Mouse (Mus musculus): ENCODE measurements around the gene Ankrd54. TPM values are rescaled to one million over a fixed set of nuclear protein-coding genes. Genes with fewer than 3 reads are reported as not detected.
A peak's percentile ranks its signal among the peaks of the same experiment; 100 is the strongest.

Gene Ankrd54
- polyA plus RNA-seq, 1 experiment: 45.6 TPM

DNA sequence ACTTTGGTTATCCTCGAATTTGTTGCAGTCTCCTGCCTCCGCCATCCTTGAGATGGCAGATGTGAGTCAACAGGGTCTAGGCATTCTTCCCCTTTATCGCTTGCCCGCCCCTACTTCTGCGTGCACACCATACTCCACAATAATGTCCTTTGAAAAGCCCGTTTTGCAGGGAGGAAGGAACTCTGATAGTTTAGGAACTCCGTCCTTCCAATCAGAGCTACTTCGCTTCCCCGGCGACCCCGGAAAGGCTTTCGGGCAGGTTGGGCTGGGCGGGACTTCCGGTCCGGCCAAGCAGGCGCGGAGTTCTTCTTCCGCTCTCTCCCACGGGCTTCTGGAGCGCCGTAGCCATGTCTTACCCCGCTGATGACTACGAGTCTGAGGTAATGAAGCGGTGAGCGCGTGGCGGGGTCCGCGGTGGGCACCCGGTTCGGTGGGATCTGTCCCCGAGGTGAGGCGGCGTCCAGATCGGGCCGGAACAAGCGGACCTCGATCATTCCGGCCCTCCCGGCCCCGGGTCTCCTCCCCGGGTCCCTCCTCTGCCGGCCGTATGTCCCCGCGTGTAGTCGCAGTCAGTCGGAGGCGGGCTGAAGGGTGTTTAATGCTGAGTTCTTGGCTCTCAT, 12.3 kb upstream of the Ankrd54 start, which contains the start of gene Eif3l:
TSS of gene Eif3l (plus strand) at position 267 of the 620 bp plus-strand sequence.
- H3K36me3 ChIP-seq (ENCODE audit: control insufficient read depth, insufficient read depth): peaks cover 41% of the 10 kb centered on the region
- H3K27me3 ChIP-seq (ENCODE audit: control insufficient read depth, insufficient read depth, insufficient read length): no peaks in the 10 kb centered on the region
- H3K79me3 ChIP-seq (ENCODE audit: low read depth): peaks cover 29% of the 10 kb centered on the region
- peak; percentile 63 for TF ChIP-seq MAX (IDR thresholded peaks at IDR 0.05)
- TF ChIP-seq CEBPB (IDR thresholded peaks at IDR 0.05; ENCODE audit: low read depth): no peak
- peak within 1 kb of the TSS; percentile 93 for H3ac ChIP-seq (ENCODE audit: control insufficient read depth, insufficient read length, low read depth)
- H3K79me2 ChIP-seq (ENCODE audit: control insufficient read depth, insufficient read depth): peaks cover 49% of the 10 kb centered on the region
- H3K4me3 ChIP-seq (ENCODE audit: insufficient read depth, poor library complexity, severe bottlenecking): peak within 1 kb of the TSS; percentile 100

DNA sequence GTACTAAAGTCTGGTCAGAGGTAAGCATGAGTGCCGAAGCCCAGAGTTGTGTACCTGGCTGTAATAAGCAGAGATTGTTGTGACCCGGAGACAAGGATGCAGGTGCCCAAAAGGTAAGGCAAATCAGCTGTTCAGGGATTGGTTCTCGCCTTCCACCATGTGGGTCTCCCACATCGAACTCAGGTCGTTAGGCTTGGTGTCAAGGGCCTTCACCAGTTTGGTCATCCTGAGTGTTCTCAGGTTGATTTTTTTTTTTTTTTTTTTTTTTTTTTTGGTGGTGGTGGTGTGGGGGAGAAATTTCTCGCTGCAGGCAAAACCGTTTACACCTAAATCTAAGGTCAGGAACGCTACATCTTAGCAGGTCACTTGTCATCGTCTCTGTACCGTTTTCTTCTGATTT, 11.8 kb upstream of the Ankrd54 start:
- TF ChIP-seq MYOD1 (IDR thresholded peaks at IDR 0.05; ENCODE audit: control insufficient read depth, insufficient read length, low read depth): no peak
- TF ChIP-seq FOSL1 (IDR thresholded peaks at IDR 0.05; ENCODE audit: insufficient read depth, low read length, poor library complexity, severe bottlenecking): no peak
- TF ChIP-seq CEBPB (IDR thresholded peaks at IDR 0.05; ENCODE audit: low read depth): no peak
- no peak for TF ChIP-seq MAX (IDR thresholded peaks at IDR 0.05)
- TF ChIP-seq MYOG (IDR thresholded peaks at IDR 0.05; ENCODE audit: control insufficient read depth, extremely low read depth, insufficient read length): no peak
- TF ChIP-seq USF1 (IDR thresholded peaks at IDR 0.05; ENCODE audit: low read depth): no peak
- no peak for TF ChIP-seq CTCF (IDR thresholded peaks at IDR 0.05; ENCODE audit: control insufficient read depth, insufficient read depth, insufficient read length)
- Histone ChIP-seq H3K27me3 (ENCODE audit: control insufficient read depth, insufficient read depth, insufficient read length) (no peaks in the 10 kb centered on the region), H3K79me3 (ENCODE audit: low read depth) (peaks cover 29% of the 10 kb centered on the region), H3ac (ENCODE audit: control insufficient read depth, insufficient read length, low read depth) (peak overlapping the region; percentile 73), H3K79me2 (ENCODE audit: control insufficient read depth, insufficient read depth) (peaks cover 44% of the 10 kb centered on the region), H3K4me3 (ENCODE audit: insufficient read depth, poor library complexity, severe bottlenecking) (peak overlapping the region; percentile 100), H3K36me3 (ENCODE audit: control insufficient read depth, insufficient read depth) (peaks cover 35% of the 10 kb centered on the region)

DNA sequence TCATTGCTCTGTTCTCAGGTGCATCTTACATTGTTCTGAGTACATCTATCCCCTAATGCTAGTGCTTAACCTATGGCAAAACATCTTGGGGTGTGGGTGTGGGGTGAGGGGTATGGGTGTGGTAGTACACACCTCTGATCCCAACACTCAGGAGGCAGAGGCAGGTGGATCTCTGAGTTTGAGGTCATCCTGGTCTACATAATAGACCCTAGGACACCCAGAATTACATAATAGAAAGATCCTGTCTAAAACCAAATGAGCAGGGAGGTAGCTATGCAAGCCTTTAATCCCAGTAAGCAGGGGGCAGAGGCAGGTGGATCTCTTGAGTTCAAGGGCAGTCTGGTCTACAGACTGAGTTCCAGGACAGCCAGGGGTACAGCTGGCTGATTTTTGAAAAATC, 11.1 kb upstream of the Ankrd54 start:
- TF ChIP-seq FOSL1 (IDR thresholded peaks at IDR 0.05; ENCODE audit: insufficient read depth, low read length, poor library complexity, severe bottlenecking) (no peak), MYOD1 (IDR thresholded peaks at IDR 0.05; ENCODE audit: control insufficient read depth, insufficient read length, low read depth) (no peak), MYOG (IDR thresholded peaks at IDR 0.05; ENCODE audit: control insufficient read depth, extremely low read depth, insufficient read length) (no peak), CEBPB (IDR thresholded peaks at IDR 0.05; ENCODE audit: low read depth) (no peak), MAX (IDR thresholded peaks at IDR 0.05) (no peak), CTCF (IDR thresholded peaks at IDR 0.05; ENCODE audit: control insufficient read depth, insufficient read depth, insufficient read length) (no peak), USF1 (IDR thresholded peaks at IDR 0.05; ENCODE audit: low read depth) (no peak)
- Histone ChIP-seq H3K4me3 (ENCODE audit: insufficient read depth, poor library complexity, severe bottlenecking) (no peak overlapping the region), H3ac (ENCODE audit: control insufficient read depth, insufficient read length, low read depth) (no peak overlapping the region), H3K27me3 (ENCODE audit: control insufficient read depth, insufficient read depth, insufficient read length) (no peaks in the 10 kb centered on the region), H3K36me3 (ENCODE audit: control insufficient read depth, insufficient read depth) (peaks cover 30% of the 10 kb centered on the region), H3K79me2 (ENCODE audit: control insufficient read depth, insufficient read depth) (peaks cover 38% of the 10 kb centered on the region), H3K79me3 (ENCODE audit: low read depth) (peaks cover 29% of the 10 kb centered on the region)

DNA sequence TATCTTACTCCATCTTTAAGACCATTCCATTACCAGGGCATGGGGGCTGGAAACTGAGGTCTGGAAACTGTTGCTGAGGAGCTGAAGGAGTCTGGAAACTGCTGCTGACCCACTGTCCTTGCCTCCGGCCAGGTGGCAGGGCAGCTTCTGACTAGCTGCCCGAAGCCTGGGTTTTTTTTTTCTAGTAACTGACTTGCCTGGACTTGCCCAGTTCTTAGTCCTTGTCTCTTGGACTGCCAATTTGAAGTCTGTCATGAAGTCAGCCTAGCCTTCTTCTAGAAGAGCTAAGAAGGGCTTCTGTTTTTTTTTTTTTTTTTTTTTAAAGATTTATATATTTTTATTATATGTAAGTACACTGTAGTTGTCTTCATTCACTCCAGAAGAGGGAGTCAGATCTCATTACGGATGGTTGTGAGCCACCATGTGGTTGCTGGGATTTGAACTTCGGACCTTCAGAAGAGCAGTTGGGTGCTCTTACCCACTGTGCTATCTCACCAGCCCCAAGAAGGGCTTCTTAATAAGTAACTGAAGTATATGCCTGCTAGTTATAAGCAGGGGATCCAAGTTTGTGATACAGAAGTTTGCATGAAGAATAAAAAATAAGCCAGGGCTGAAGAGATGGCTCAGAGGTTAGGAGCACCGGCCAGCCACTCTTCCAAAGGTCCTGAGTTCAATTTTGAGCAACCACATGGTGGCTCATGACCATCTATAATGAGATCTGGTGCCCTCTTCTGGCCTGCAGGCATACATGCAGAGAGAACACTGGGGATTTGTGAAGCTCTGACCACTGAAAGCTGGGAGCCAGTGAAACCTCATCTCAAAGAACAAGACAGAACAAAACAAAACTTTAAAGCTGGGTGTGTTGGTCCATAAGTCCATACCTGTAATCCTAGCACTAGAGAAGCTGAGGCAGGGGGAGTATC, 8.7 kb upstream of the Ankrd54 start:
- Histone ChIP-seq H3ac (ENCODE audit: control insufficient read depth, insufficient read length, low read depth) (no peak overlapping the region), H3K4me3 (ENCODE audit: insufficient read depth, poor library complexity, severe bottlenecking) (no peak overlapping the region), H3K27me3 (ENCODE audit: control insufficient read depth, insufficient read depth, insufficient read length) (no peaks in the 10 kb centered on the region), H3K36me3 (ENCODE audit: control insufficient read depth, insufficient read depth) (peaks cover 6% of the 10 kb centered on the region), H3K79me3 (ENCODE audit: low read depth) (peaks cover 13% of the 10 kb centered on the region), H3K79me2 (ENCODE audit: control insufficient read depth, insufficient read depth) (peaks cover 14% of the 10 kb centered on the region)
- TF ChIP-seq MYOG (IDR thresholded peaks at IDR 0.05; ENCODE audit: control insufficient read depth, extremely low read depth, insufficient read length) (no peak), USF1 (IDR thresholded peaks at IDR 0.05; ENCODE audit: low read depth) (peak; percentile 9), MAX (IDR thresholded peaks at IDR 0.05) (peak; percentile 82), CTCF (IDR thresholded peaks at IDR 0.05; ENCODE audit: control insufficient read depth, insufficient read depth, insufficient read length) (peak; percentile 37), CEBPB (IDR thresholded peaks at IDR 0.05; ENCODE audit: low read depth) (no peak)

DNA sequence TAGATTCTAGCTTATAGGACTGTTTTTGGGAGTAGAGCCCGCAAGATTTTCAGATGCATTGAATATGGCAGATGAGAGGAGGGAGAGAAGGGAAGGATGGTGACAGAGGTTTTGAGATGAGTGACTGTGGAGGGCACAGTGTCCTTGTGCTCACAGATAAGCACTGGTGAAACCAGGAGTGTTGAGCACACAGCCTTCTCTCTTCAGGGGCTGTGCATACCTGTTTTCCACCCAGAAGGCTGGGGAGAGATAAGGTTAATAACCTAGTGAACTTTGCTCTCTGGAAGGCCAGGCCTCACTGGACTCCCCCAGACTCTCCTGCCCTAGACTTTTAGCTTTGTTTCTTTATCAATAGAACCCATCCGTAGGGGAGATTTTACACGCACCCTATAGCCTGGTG, 5.7 kb upstream of the Ankrd54 start:
- no peak for TF ChIP-seq USF1 (IDR thresholded peaks at IDR 0.05; ENCODE audit: low read depth)
- TF ChIP-seq MAX (IDR thresholded peaks at IDR 0.05): no peak
- H3ac ChIP-seq (ENCODE audit: control insufficient read depth, insufficient read length, low read depth): no peak overlapping the region
- H3K27me3 ChIP-seq (ENCODE audit: control insufficient read depth, insufficient read depth, insufficient read length): no peaks in the 10 kb centered on the region
- H3K36me3 ChIP-seq (ENCODE audit: control insufficient read depth, insufficient read depth): no peaks in the 10 kb centered on the region
- no peak overlapping the region for H3K4me3 ChIP-seq (ENCODE audit: insufficient read depth, poor library complexity, severe bottlenecking)
- H3K79me3 ChIP-seq (ENCODE audit: low read depth): no peaks in the 10 kb centered on the region
- no peaks in the 10 kb centered on the region for H3K79me2 ChIP-seq (ENCODE audit: control insufficient read depth, insufficient read depth)

DNA sequence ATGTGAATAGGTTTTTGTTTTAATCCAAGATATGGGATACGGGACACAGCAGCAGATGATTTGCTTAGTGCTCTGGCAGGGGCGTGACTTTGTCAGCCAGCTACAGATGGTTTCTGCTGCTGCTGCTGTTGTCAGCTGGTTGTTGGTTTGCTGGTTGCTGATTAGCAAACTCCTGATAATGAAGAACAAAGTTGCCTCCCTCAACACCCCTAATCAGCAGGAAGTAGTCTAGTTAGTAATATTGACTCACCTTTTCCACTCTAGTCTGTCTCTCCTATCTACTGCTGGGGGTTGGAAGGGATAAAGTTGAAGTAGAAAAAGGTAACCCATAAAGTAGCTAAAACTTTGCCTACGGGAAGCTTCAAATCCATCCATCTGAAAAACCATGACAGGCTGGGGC, 4.9 kb upstream of the Ankrd54 start:
- no peaks in the 10 kb centered on the region for H3K27me3 ChIP-seq (ENCODE audit: control insufficient read depth, insufficient read depth, insufficient read length)
- no peaks in the 10 kb centered on the region for H3K79me3 ChIP-seq (ENCODE audit: low read depth)
- peaks cover 1% of the 10 kb centered on the region for H3K79me2 ChIP-seq (ENCODE audit: control insufficient read depth, insufficient read depth)
- H3ac ChIP-seq (ENCODE audit: control insufficient read depth, insufficient read length, low read depth): no peak overlapping the region
- no peak for TF ChIP-seq MYOG (IDR thresholded peaks at IDR 0.05; ENCODE audit: control insufficient read depth, extremely low read depth, insufficient read length)
- TF ChIP-seq MAX (IDR thresholded peaks at IDR 0.05): no peak
- TF ChIP-seq MYOD1 (IDR thresholded peaks at IDR 0.05; ENCODE audit: control insufficient read depth, insufficient read length, low read depth): no peak
- no peak for TF ChIP-seq FOSL1 (IDR thresholded peaks at IDR 0.05; ENCODE audit: insufficient read depth, low read length, poor library complexity, severe bottlenecking)
- TF ChIP-seq CTCF (IDR thresholded peaks at IDR 0.05; ENCODE audit: control insufficient read depth, insufficient read depth, insufficient read length): no peak
- TF ChIP-seq CEBPB (IDR thresholded peaks at IDR 0.05; ENCODE audit: low read depth): no peak
- no peak for TF ChIP-seq USF1 (IDR thresholded peaks at IDR 0.05; ENCODE audit: low read depth)
- H3K36me3 ChIP-seq (ENCODE audit: control insufficient read depth, insufficient read depth): no peaks in the 10 kb centered on the region
- no peak overlapping the region for H3K4me3 ChIP-seq (ENCODE audit: insufficient read depth, poor library complexity, severe bottlenecking)
